Mouse (Mus musculus) bone marrow macrophage, adult 2 months (primary cell): ENCODE results near the gene Pi16.

Experiments used
- CTCF ChIP-seq: IDR thresholded peaks from 2 replicates; pipeline ENCODE4 v1.5.1; 2012; ENCODE audit warnings: low read depth, mild to moderate bottlenecking, low read length, moderate library complexity
- POLR2A ChIP-seq: IDR thresholded peaks from 2 replicates; pipeline ENCODE4 v1.6.1; 2012; ENCODE audit warnings: mild to moderate bottlenecking, low read depth, low read length, borderline replicate concordance

GRCm38 (mm10) chr17:29360761-29361221, 43.3 kb downstream of the Pi16 start, which contains the start of gene Fgd2:
- TF ChIP-seq POLR2A = no peak
- TF ChIP-seq CTCF = no peak
